Mouse (Mus musculus): ENCODE data around the gene Vangl1. TPM values are rescaled to one million over a fixed set of nuclear protein-coding genes. Genes with fewer than 3 reads are reported as not detected.

Gene Vangl1
- polyA plus RNA-seq, 1 experiment from 2014 or later, result 21.1 TPM

DNA sequence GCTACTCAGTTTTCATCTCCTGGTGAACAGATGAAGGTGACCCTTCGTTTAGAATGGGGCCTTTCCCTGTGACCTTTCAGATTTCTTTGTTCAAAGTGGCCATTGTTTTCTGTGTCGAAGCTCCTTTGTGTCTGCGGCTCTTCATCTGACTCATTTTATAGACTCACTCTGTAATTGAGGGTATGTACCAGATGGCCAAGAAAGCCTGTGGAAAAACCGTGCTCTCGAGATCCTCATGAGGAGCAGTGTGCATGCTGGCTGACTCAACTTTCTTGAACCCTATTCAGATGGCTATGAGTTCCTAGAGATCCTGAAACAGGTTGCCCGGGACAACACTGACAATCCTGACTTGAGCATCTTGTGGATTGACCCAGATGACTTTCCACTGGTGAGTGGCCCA is 62.6 kb downstream of the Vangl1 start:
- Histone ChIP-seq H3K4me1 (ENCODE audit: insufficient read depth, low read length) (peaks cover 31% of the 10 kb centered on the region), H3K4me2 (replicated peaks; ENCODE audit: low read depth, low read length) (no peak overlapping the region), H3K36me3 (ENCODE audit: insufficient read depth, low read length) (no peaks in the 10 kb centered on the region), H3K9me3 (ENCODE audit: low read length) (no peaks in the 10 kb centered on the region), H3K27me3 (ENCODE audit: insufficient read depth, low read length) (no peaks in the 10 kb centered on the region), H3K9ac (replicated peaks; ENCODE audit: low read length) (no peak overlapping the region), H3K27ac (ENCODE audit: low read length) (no peak overlapping the region), H3K4me3 (ENCODE audit: low read length) (no peak overlapping the region)
- WGBS, result 70% methylated on average over 6 of the region's 6 CpGs
- ATAC-seq (ENCODE audit: low FRiP score, low TSS enrichment), result no peak

DNA sequence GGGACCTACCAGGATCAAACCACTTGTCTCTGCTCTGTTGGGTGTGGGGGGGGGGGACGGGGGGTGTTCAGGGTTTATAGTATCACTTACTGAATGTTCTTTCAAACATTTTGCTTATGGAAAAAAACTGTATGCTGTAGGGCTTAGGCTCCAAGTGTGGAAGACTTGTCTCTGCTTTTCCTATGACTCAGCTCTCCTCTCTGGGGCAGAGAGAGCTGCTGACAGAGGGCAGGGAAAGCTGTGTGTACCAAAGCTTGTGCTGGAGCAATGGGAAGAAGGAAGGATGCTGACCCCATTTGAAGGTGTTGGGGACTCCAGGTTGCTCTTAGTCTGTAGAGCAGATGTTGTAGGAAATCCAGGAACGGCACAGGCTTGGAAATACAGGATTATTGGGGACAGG is 63.0 kb downstream of the Vangl1 start:
- no peaks in the 10 kb centered on the region for H3K27me3 ChIP-seq (ENCODE audit: insufficient read depth, low read length)
- H3K27ac ChIP-seq (ENCODE audit: low read length), result no peak overlapping the region
- WGBS, result 78% methylated on average over 2 of the region's 2 CpGs
- H3K4me2 ChIP-seq (replicated peaks; ENCODE audit: low read depth, low read length), result no peak overlapping the region
- ATAC-seq (ENCODE audit: low FRiP score, low TSS enrichment), result no peak
- no peak overlapping the region for H3K9ac ChIP-seq (replicated peaks; ENCODE audit: low read length)
- no peak overlapping the region for H3K4me3 ChIP-seq (ENCODE audit: low read length)
- peaks cover 27% of the 10 kb centered on the region for H3K4me1 ChIP-seq (ENCODE audit: insufficient read depth, low read length)
- no peaks in the 10 kb centered on the region for H3K36me3 ChIP-seq (ENCODE audit: insufficient read depth, low read length)
- no peaks in the 10 kb centered on the region for H3K9me3 ChIP-seq (ENCODE audit: low read length)

DNA sequence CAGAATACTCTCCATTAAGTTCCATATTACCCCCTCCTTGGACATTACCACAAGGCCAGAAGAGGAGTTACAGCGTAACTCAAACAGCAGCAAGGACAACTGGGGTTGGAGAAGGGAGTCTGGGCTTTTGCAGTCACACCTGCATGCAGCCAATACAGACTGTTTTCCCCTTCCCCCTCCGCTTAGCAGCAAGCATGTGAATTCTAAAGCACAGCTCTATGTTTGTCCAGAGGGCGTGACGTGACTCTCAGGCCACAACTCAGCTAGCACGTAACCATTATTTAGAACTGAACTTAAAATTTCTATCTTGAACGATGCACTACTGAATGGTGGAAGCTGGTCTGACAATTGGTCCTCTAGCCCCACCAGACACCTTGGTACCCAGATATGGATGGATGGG is 63.9 kb downstream of the Vangl1 start:
- no peaks in the 10 kb centered on the region for H3K27me3 ChIP-seq (ENCODE audit: insufficient read depth, low read length)
- H3K4me1 ChIP-seq (ENCODE audit: insufficient read depth, low read length), result peaks cover 27% of the 10 kb centered on the region
- no peak for ATAC-seq (ENCODE audit: low FRiP score, low TSS enrichment)
- no peak overlapping the region for H3K4me2 ChIP-seq (replicated peaks; ENCODE audit: low read depth, low read length)
- no peaks in the 10 kb centered on the region for H3K9me3 ChIP-seq (ENCODE audit: low read length)
- H3K36me3 ChIP-seq (ENCODE audit: insufficient read depth, low read length), result no peaks in the 10 kb centered on the region
- WGBS, result 72% methylated on average over 6 of the region's 6 CpGs
- H3K27ac ChIP-seq (ENCODE audit: low read length), result no peak overlapping the region
- no peak overlapping the region for H3K4me3 ChIP-seq (ENCODE audit: low read length)
- no peak overlapping the region for H3K9ac ChIP-seq (replicated peaks; ENCODE audit: low read length)

DNA sequence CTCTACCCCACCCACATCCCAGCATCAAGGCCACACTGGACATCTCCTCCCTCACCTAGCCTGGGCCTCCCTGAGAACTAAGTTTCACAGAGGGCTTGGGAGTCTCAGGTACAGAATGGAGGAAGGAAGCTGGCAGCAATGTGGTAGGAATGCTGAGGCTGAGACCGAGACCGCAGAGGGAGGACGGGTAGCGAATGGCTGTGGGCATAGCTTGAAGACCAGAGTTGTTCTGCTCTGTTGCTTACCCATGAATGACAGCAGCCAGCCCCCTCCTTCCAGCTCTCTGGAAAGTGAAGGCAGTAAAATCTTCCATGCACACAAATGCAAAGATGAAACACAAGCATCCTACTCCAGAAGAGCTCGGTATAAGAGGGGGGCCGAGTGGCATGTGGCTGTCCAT is 65.6 kb downstream of the Vangl1 start:
- ATAC-seq (ENCODE audit: low FRiP score, low TSS enrichment), result peak; percentile 77
- Histone ChIP-seq H3K4me1 (ENCODE audit: insufficient read depth, low read length) (peaks cover 31% of the 10 kb centered on the region), H3K9ac (replicated peaks; ENCODE audit: low read length) (no peak overlapping the region), H3K4me3 (ENCODE audit: low read length) (no peak overlapping the region), H3K9me3 (ENCODE audit: low read length) (no peaks in the 10 kb centered on the region), H3K27ac (ENCODE audit: low read length) (no peak overlapping the region), H3K36me3 (ENCODE audit: insufficient read depth, low read length) (no peaks in the 10 kb centered on the region), H3K4me2 (replicated peaks; ENCODE audit: low read depth, low read length) (no peak overlapping the region), H3K27me3 (ENCODE audit: insufficient read depth, low read length) (no peaks in the 10 kb centered on the region)
- WGBS, result 37% methylated on average over 6 of the region's 6 CpGs

DNA sequence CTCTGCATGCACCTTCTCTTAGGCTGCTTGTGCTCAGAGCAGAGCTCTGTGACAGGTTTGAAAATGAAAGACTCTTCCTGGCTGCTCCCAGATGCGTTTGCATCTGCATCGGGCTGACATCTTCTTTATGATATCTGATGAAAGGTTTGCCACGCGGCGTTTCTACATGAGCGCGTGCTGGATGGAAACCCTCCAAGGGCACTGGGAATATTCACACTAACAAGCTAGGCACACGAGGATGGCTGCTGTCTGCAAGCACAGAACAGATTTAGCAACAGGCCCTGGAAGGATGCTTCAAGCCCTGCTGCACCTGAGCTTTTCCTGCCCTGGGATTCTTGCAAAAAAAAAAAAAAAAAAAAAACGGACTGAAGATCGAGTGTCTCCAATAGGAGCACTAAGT is 67.3 kb downstream of the Vangl1 start:
- no peaks in the 10 kb centered on the region for H3K9me3 ChIP-seq (ENCODE audit: low read length)
- ATAC-seq (ENCODE audit: low FRiP score, low TSS enrichment), result no peak
- no peak overlapping the region for H3K4me3 ChIP-seq (ENCODE audit: low read length)
- H3K27me3 ChIP-seq (ENCODE audit: insufficient read depth, low read length), result no peaks in the 10 kb centered on the region
- 74% methylated on average over 10 of the region's 10 CpGs for WGBS
- no peaks in the 10 kb centered on the region for H3K36me3 ChIP-seq (ENCODE audit: insufficient read depth, low read length)
- H3K27ac ChIP-seq (ENCODE audit: low read length), result no peak overlapping the region
- no peak overlapping the region for H3K4me2 ChIP-seq (replicated peaks; ENCODE audit: low read depth, low read length)
- peaks cover 31% of the 10 kb centered on the region for H3K4me1 ChIP-seq (ENCODE audit: insufficient read depth, low read length)
- no peak overlapping the region for H3K9ac ChIP-seq (replicated peaks; ENCODE audit: low read length)

DNA sequence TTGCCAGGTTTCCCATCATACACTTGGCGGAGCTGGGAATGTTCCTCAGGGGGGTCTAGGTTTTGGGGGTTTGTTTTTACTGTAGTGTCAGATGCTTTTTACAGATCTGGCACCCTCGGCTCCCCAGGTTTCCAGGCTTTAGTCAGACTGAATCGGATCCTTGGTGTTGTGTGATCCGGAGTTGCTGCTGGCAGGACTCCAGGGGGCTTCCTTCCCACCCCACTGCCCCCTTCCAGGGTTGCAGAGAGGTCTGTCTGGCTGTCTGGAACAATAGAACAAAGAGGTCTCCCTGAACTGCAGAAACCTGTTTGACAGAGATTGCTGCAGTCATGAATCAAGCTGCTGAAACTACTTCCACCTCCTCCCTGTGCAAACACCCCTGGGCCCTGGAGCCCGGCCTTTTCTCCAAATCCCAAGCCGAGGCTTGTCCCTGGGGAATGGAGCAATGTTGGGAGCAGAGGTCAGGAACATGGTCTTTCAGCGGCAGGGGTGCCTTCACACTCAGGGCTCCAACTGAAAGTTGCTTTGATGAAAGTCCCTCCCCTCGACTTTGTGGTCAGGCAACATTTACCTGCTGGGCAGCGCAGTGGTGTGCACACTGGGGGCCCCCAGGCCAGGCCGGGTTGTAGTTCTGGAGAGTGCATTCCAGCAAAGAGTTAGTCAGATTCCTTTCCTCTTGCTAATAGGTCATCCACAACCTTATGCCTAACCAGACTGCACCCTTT is 68.9 kb downstream of the Vangl1 start:
- Histone ChIP-seq H3K4me1 (ENCODE audit: insufficient read depth, low read length) (peaks cover 27% of the 10 kb centered on the region), H3K4me2 (replicated peaks; ENCODE audit: low read depth, low read length) (no peak overlapping the region), H3K36me3 (ENCODE audit: insufficient read depth, low read length) (no peaks in the 10 kb centered on the region), H3K27ac (ENCODE audit: low read length) (peak overlapping the region; percentile 76), H3K27me3 (ENCODE audit: insufficient read depth, low read length) (no peaks in the 10 kb centered on the region), H3K4me3 (ENCODE audit: low read length) (no peak overlapping the region), H3K9me3 (ENCODE audit: low read length) (no peaks in the 10 kb centered on the region), H3K9ac (replicated peaks; ENCODE audit: low read length) (0 out of 2 replicates have a peak overlapping the region, but pooled peaks have one; percentile 29)
- ATAC-seq (ENCODE audit: low FRiP score, low TSS enrichment), result peak; percentile 80
- WGBS, result 18% methylated on average over 10 of the region's 10 CpGs

DNA sequence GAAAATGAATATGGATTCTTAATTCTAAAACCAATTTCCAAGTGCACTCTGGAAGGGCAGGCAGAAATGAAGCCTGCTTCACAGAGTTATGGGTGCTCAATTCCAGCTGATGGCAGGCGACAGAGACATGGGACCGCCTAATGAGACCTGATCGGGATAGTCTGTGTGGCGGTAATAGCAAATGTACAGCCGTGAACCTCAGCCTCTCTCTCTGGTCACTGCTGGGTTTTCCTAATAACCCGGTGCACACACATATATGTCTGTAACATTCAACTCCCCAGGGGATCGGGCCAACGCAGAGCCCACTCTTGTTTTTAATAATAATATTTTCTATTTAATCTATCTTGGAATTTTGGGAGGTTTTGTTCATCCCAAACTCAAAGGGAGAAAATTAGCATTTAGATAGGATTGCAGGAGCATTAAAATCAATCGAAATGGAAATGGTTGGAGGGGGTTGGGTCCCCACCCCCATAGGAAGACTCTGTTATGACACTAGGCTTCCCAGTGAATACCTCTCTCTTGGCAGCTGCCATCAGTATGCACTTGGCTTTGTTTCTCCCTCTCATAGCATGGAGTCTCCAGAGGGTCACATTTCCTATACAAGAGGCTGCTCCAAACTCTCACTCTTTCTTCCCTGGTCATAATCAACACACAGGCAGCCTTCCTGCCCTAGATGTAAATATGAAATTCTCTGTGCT is 72.7 kb downstream of the Vangl1 start:
- no peaks in the 10 kb centered on the region for H3K27me3 ChIP-seq (ENCODE audit: insufficient read depth, low read length)
- peaks cover 12% of the 10 kb centered on the region for H3K4me1 ChIP-seq (ENCODE audit: insufficient read depth, low read length)
- no peak overlapping the region for H3K4me3 ChIP-seq (ENCODE audit: low read length)
- no peak overlapping the region for H3K4me2 ChIP-seq (replicated peaks; ENCODE audit: low read depth, low read length)
- H3K27ac ChIP-seq (ENCODE audit: low read length), result no peak overlapping the region
- H3K36me3 ChIP-seq (ENCODE audit: insufficient read depth, low read length), result no peaks in the 10 kb centered on the region
- no peak overlapping the region for H3K9ac ChIP-seq (replicated peaks; ENCODE audit: low read length)
- WGBS, result 93% methylated on average over 9 of the region's 9 CpGs
- H3K9me3 ChIP-seq (ENCODE audit: low read length), result no peaks in the 10 kb centered on the region
- no peak for ATAC-seq (ENCODE audit: low FRiP score, low TSS enrichment)

DNA sequence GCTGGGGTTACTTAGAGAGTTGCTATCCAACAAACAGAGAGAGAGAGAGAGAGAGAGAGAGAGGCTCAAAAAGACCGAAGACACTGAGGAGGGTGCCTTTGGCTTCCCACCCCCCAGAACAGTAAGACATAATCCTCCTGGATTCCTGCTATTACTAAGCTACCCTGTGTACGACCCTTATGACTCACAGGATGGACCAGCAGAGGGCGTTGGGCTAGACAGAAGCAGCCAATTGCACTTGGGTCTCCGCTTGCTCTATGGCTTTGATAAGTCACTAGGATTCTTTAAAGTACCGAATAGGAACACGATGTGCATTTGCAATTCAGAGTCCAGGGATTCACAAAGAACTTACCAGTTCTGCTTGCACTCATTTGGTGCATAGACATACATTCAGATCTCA is 74.0 kb downstream of the Vangl1 start:
- H3K4me3 ChIP-seq (ENCODE audit: low read length), result no peak overlapping the region
- no peaks in the 10 kb centered on the region for H3K36me3 ChIP-seq (ENCODE audit: insufficient read depth, low read length)
- no peak overlapping the region for H3K27ac ChIP-seq (ENCODE audit: low read length)
- H3K27me3 ChIP-seq (ENCODE audit: insufficient read depth, low read length), result no peaks in the 10 kb centered on the region
- no peak overlapping the region for H3K9ac ChIP-seq (replicated peaks; ENCODE audit: low read length)
- ATAC-seq (ENCODE audit: low FRiP score, low TSS enrichment), result no peak
- H3K9me3 ChIP-seq (ENCODE audit: low read length), result no peaks in the 10 kb centered on the region
- no peak overlapping the region for H3K4me2 ChIP-seq (replicated peaks; ENCODE audit: low read depth, low read length)
- 65% methylated on average over 6 of the region's 6 CpGs for WGBS
- H3K4me1 ChIP-seq (ENCODE audit: insufficient read depth, low read length), result peaks cover 4% of the 10 kb centered on the region

DNA sequence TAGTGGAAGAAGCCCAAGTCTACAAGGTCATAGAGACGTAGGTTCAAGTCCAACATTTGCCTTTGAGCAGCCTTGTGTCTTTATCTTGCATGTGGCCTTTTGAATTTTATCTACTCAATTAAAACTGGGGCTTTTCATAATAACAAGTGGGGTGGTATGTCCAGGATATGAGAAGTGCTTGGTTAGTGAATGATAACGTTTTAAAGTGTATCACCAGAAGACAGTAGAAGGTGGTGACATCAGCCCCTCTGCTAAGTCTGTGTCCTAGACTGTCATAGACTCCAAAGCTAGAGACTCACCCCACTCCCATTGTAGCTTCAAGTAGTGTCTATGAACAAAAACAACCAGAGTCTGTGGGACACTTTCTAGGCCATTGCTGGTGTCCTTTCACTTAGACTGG is 76.3 kb downstream of the Vangl1 start:
- H3K27ac ChIP-seq (ENCODE audit: low read length), result no peak overlapping the region
- H3K4me3 ChIP-seq (ENCODE audit: low read length), result no peak overlapping the region
- no peaks in the 10 kb centered on the region for H3K36me3 ChIP-seq (ENCODE audit: insufficient read depth, low read length)
- H3K27me3 ChIP-seq (ENCODE audit: insufficient read depth, low read length), result no peaks in the 10 kb centered on the region
- H3K4me1 ChIP-seq (ENCODE audit: insufficient read depth, low read length), result no peaks in the 10 kb centered on the region
- no peak overlapping the region for H3K9ac ChIP-seq (replicated peaks; ENCODE audit: low read length)
- WGBS, result 88% methylated on average over 2 of the region's 2 CpGs
- no peaks in the 10 kb centered on the region for H3K9me3 ChIP-seq (ENCODE audit: low read length)
- no peak for ATAC-seq (ENCODE audit: low FRiP score, low TSS enrichment)
- no peak overlapping the region for H3K4me2 ChIP-seq (replicated peaks; ENCODE audit: low read depth, low read length)

DNA sequence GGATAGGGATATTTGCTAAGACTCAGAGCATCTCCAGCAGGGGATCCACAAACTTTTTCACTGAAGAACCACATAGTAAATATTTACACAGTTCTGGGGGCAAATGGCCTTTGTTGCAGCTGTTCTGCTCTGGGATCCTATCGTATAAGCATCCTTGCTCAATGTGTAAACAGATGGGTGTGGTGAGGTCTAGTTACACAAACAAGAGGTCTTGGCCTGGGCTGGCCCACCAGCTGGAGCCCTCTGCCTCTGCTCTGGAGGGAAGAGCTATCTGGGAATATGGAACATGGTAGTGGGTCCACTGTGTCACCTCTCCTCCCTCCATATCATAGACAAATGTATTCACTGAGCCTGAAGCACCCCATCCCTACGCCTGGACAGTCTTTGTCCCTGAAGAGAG is 77.4 kb downstream of the Vangl1 start:
- Histone ChIP-seq H3K9ac (replicated peaks; ENCODE audit: low read length) (no peak overlapping the region), H3K4me1 (ENCODE audit: insufficient read depth, low read length) (no peaks in the 10 kb centered on the region), H3K4me2 (replicated peaks; ENCODE audit: low read depth, low read length) (no peak overlapping the region), H3K36me3 (ENCODE audit: insufficient read depth, low read length) (no peaks in the 10 kb centered on the region), H3K4me3 (ENCODE audit: low read length) (no peak overlapping the region), H3K27ac (ENCODE audit: low read length) (no peak overlapping the region), H3K9me3 (ENCODE audit: low read length) (no peaks in the 10 kb centered on the region), H3K27me3 (ENCODE audit: insufficient read depth, low read length) (no peaks in the 10 kb centered on the region)
- 62% methylated on average over 2 of the region's 2 CpGs for WGBS
- ATAC-seq (ENCODE audit: low FRiP score, low TSS enrichment), result no peak

All from kidney, embryonic 16.5 days (tissue).